Mouse (Mus musculus) myocyte (in vitro differentiated cells): ENCODE measurements around the gene H2-Ke6. TPM values are rescaled to one million over a fixed set of nuclear protein-coding genes. Genes with fewer than 3 reads are reported as not detected.
"Not testable (repeated sequence)": the region's sequence is repeated elsewhere in the genome, so short reads cannot be mapped to it uniquely, and the experiment has no call there.

Experiments
- H3K27me3 ChIP-seq: one replicate; pipeline ENCODE4 v1.6.1; 2011; ENCODE audit not compliant: control insufficient read depth, insufficient read depth, insufficient read length
- H3K36me3 ChIP-seq: one replicate; pipeline ENCODE4 v1.6.1; 2011; ENCODE audit not compliant: control insufficient read depth, insufficient read depth
- H3K4me2 ChIP-seq: one replicate; pipeline ENCODE4 v1.6.1; 2011; ENCODE audit warnings: low read depth, control low read depth
- H3K4me3 ChIP-seq: one replicate; pipeline ENCODE4 v1.5.1; 2011; ENCODE audit warnings: mild to moderate bottlenecking, control low read depth, moderate library complexity
- H3K79me2 ChIP-seq: one replicate; pipeline ENCODE4 v1.6.1; 2011; ENCODE audit not compliant: control insufficient read depth, insufficient read depth
- H3ac ChIP-seq: one replicate; pipeline ENCODE4 v1.6.1; 2011; ENCODE audit not compliant: control insufficient read depth, insufficient read length
- CEBPB ChIP-seq: IDR thresholded peaks from 2 replicates; pipeline ENCODE4 v1.6.1; 2011; ENCODE audit warnings: mild to moderate bottlenecking, moderate library complexity; ENCODE audit not compliant: poor library complexity, insufficient read depth, severe bottlenecking
- E2F4 ChIP-seq: IDR thresholded peaks from one replicate; pipeline ENCODE4 v1.6.1; 2011; ENCODE audit warnings: mild to moderate bottlenecking, control low read depth, moderate library complexity; ENCODE audit not compliant: insufficient read depth
- MAX ChIP-seq: IDR thresholded peaks from one replicate; pipeline ENCODE4 v1.6.1; 2011; ENCODE audit warnings: low read depth, mild to moderate bottlenecking, control low read depth
- MYOD1 ChIP-seq, 3 experiments: IDR thresholded peaks; one replicate each; pipeline ENCODE4 v1.6.1; 2011; ENCODE audit warnings: control low read depth in 2 of 3, low read depth in 2 of 3, mild to moderate bottlenecking in 2 of 3, moderate library complexity in 1 of 3; ENCODE audit not compliant: insufficient read length in 2 of 3, control insufficient read depth in 1 of 3
- MYOG ChIP-seq, 3 experiments: IDR thresholded peaks; one replicate each; pipeline ENCODE4 v1.6.1; 2011; ENCODE audit warnings: control low read depth in 2 of 3, low read depth in 2 of 3, mild to moderate bottlenecking in 2 of 3; ENCODE audit not compliant: insufficient read length in 2 of 3, control insufficient read depth in 1 of 3, insufficient read depth in 1 of 3
- POLR2A ChIP-seq: IDR thresholded peaks from one replicate; pipeline ENCODE4 v1.6.1; 2011; ENCODE audit warnings: low read depth, mild to moderate bottlenecking, control low read depth, moderate library complexity; ENCODE audit not compliant: insufficient read length
- POLR2AphosphoS2 ChIP-seq: IDR thresholded peaks from one replicate; pipeline ENCODE4 v1.6.1; 2011; ENCODE audit warnings: low read depth, control low read depth; ENCODE audit not compliant: insufficient read length
- REST ChIP-seq: IDR thresholded peaks from one replicate; pipeline ENCODE4 v1.6.1; 2011; ENCODE audit warnings: mild to moderate bottlenecking, control low read depth, moderate library complexity; ENCODE audit not compliant: insufficient read depth, insufficient read length
- SRF ChIP-seq: IDR thresholded peaks from one replicate; pipeline ENCODE4 v1.6.1; 2011; ENCODE audit warnings: low read depth; ENCODE audit not compliant: control insufficient read depth, insufficient read length
- TCF12 ChIP-seq: IDR thresholded peaks from one replicate; pipeline ENCODE4 v1.6.1; 2011; ENCODE audit warnings: mild to moderate bottlenecking, control low read depth; ENCODE audit not compliant: poor library complexity, insufficient read depth, severe bottlenecking
- TCF3 ChIP-seq: IDR thresholded peaks from one replicate; pipeline ENCODE4 v1.6.1; 2011; ENCODE audit warnings: low read depth, control low read depth; ENCODE audit not compliant: insufficient read length
- polyA plus RNA-seq: library from polyadenylated mRNA; unstranded; fragments of >200 nt; fragmentation: generic; extraction: Trizol; gene quantifications from one replicate; pipeline ENCODE4 v1.2.1, GENCODE M21; 2012; ENCODE audit warnings: missing spikeins

Gene H2-Ke6
- polyA plus RNA-seq, 1 experiment: 51.1 TPM

- H3K27me3 ChIP-seq: peaks cover 6% of the 10 kb centered on the region
- no peaks in the 10 kb centered on the region for H3K79me2 ChIP-seq
- no peak overlapping the region for H3K4me3 ChIP-seq
- no peak overlapping the region for H3ac ChIP-seq
- no peaks in the 10 kb centered on the region for H3K36me3 ChIP-seq
- H3K4me2 ChIP-seq: no peak overlapping the region
- TF ChIP-seq REST: no peak
- TF ChIP-seq CEBPB: no peak
These were observed 24.4 kb downstream of the H2-Ke6 start for GRCm38 (mm10) chr17:34003426-34003825.

DNA sequence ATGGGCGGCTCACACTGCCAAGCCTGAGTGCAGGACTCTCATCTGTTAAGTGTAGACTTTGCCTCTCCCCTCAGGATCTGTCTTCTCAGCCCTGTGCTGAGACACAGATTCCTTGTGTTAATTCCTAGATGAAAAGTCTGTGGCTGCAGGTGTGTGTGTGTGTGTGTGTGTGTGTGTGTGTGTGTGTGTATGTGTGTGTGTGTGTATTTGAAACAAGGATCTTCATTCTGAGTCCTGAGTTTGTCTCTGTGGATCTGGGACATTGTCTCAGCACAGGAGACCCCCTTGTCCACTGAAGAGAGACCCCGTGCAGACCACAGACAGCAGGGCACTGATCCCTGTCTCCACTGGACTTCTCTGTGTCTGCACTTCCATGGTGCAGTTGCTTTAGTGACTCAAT is 27.1 kb downstream of the H2-Ke6 start:
- H3K79me2 ChIP-seq, H3ac ChIP-seq, H3K4me3 ChIP-seq, H3K27me3 ChIP-seq, H3K36me3 ChIP-seq: not testable (repeated sequence)
- peak overlapping the region; percentile 65 for H3K4me2 ChIP-seq

- H3K79me2 ChIP-seq: no peaks in the 10 kb centered on the region
- H3K4me3 ChIP-seq: no peak within 1 kb of the TSS
- no peak for TF ChIP-seq TCF12
- peak; percentile 42 for TF ChIP-seq POLR2A
- no peaks in the 10 kb centered on the region for H3K36me3 ChIP-seq
- peak within 1 kb of the TSS; percentile 65 for H3K4me2 ChIP-seq
- no peaks in the 10 kb centered on the region for H3K27me3 ChIP-seq
- peak within 1 kb of the TSS; percentile 46 for H3ac ChIP-seq
These were observed 27.7 kb downstream of the H2-Ke6 start, which contains the start of gene H2-K1 for GRCm38 (mm10) chr17:34000150-34000537. Gene H2-K1, minus strand, starts transcription at chr17:34000347.

GRCm38 (mm10) chr17:33999341-34000149 is 28.3 kb downstream of the H2-Ke6 start:
- Histone ChIP-seq H3K4me3 (no peak overlapping the region), H3ac (peak overlapping the region; percentile 46)

GRCm38 (mm10) chr17:33998697-33999096 is 29.2 kb downstream of the H2-Ke6 start:
- H3K4me2 ChIP-seq, H3K4me3 ChIP-seq, H3ac ChIP-seq, H3K27me3 ChIP-seq, H3K79me2 ChIP-seq, H3K36me3 ChIP-seq: not testable (repeated sequence)

More at GRCm38 (mm10) chr17:33999341-34000149, 28.3 kb downstream of the H2-Ke6 start:
- Histone ChIP-seq H3K4me2 (no peak overlapping the region), H3K27me3 (no peaks in the 10 kb centered on the region), H3K36me3 (no peaks in the 10 kb centered on the region), H3K79me2 (no peaks in the 10 kb centered on the region)
- no peak for TF ChIP-seq SRF
- no peak for TF ChIP-seq MYOG (IDR thresholded peaks at IDR 0.05; ENCODE audit: control insufficient read depth in 1 of 3, insufficient read depth in 1 of 3, insufficient read length in 2 of 3, low read depth in 2 of 3)
- TF ChIP-seq CEBPB: no peak
- no peak for TF ChIP-seq E2F4
- TF ChIP-seq POLR2A: no peak
- no peak for TF ChIP-seq TCF3
- TF ChIP-seq POLR2AphosphoS2: no peak
- no peak for TF ChIP-seq MAX

DNA sequence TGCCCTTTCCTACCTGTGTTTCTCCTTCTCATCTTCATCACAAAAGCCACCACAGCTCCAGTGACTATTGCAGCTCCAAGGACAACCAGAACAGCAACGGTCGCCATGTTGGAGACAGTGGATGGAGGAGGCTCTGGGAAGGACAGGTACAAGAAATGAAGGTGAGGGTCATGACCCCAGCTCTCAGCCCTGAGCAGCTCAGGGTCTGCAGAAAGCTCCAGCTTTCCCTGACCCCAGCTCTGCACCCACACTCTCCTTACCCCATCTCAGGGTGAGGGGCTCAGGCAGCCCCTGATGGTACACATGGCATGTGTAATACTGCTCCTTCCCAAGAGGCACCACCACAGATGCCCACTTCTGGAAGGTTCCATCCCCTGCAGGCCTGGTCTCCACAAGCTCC is 30.8 kb downstream of the H2-Ke6 start:
- not testable (repeated sequence) for H3ac ChIP-seq, H3K36me3 ChIP-seq, H3K27me3 ChIP-seq, H3K4me3 ChIP-seq, H3K79me2 ChIP-seq, H3K4me2 ChIP-seq

GRCm38 (mm10) chr17:33995651-33996050 is 32.2 kb downstream of the H2-Ke6 start:
- H3ac ChIP-seq: no peak overlapping the region
- no peak overlapping the region for H3K4me2 ChIP-seq
- no peak overlapping the region for H3K4me3 ChIP-seq
- TF ChIP-seq E2F4 (no peak), CEBPB (no peak), MYOD1 (IDR thresholded peaks at IDR 0.05; ENCODE audit: control insufficient read depth in 1 of 3, insufficient read length in 2 of 3, low read depth in 2 of 3) (no peak), SRF (no peak), POLR2A (no peak), POLR2AphosphoS2 (no peak)
- no peaks in the 10 kb centered on the region for H3K27me3 ChIP-seq
- no peaks in the 10 kb centered on the region for H3K79me2 ChIP-seq
- H3K36me3 ChIP-seq: no peaks in the 10 kb centered on the region
